Mouse (Mus musculus) cortical plate, adult 2 months (tissue): ENCODE results near the gene D5Ertd579e. TPM values are rescaled to one million over a fixed set of nuclear protein-coding genes. Genes with fewer than 3 reads are reported as not detected.

Experiments
- H3K27ac ChIP-seq: fragments of 200-500 bp; 2 replicates; pipeline ENCODE4 v1.5.1; 2012; ENCODE audit warnings: low read length, control low read depth, inconsistent platforms; ENCODE audit not compliant: insufficient read depth
- H3K4me1 ChIP-seq: fragments of 200-500 bp; 2 replicates; pipeline ENCODE4 v1.6.1; 2011; ENCODE audit warnings: low read length; ENCODE audit not compliant: control insufficient read depth, insufficient read depth
- H3K4me3 ChIP-seq: fragments of 200-500 bp; 2 replicates; pipeline ENCODE4 v1.5.1; 2011; ENCODE audit warnings: mild to moderate bottlenecking, low read length, control low read depth; ENCODE audit not compliant: insufficient read depth
- CTCF ChIP-seq: fragments of 200-500 bp; IDR thresholded peaks from 2 replicates; pipeline ENCODE4 v1.5.1; 2011; ENCODE audit warnings: mild to moderate bottlenecking, control low read depth, low read length; ENCODE audit not compliant: insufficient read depth; ENCODE audit errors: extremely low read depth
- POLR2A ChIP-seq: fragments of 200-500 bp; IDR thresholded peaks from 2 replicates; pipeline ENCODE4 v1.6.1; 2011; ENCODE audit warnings: mild to moderate bottlenecking, low read length, control low read depth; ENCODE audit not compliant: insufficient read depth; ENCODE audit errors: extremely low read depth
- polyA plus RNA-seq: library from polyadenylated mRNA; depleted of rRNA; stranded (reverse); fragments of >200 nt; gene quantifications from 2 replicates; pipeline ENCODE4 v1.2.3, GENCODE M21; 2012; rRNA removed

Gene D5Ertd579e
- 50.8 TPM in 2 replicates for polyA plus RNA-seq

DNA sequence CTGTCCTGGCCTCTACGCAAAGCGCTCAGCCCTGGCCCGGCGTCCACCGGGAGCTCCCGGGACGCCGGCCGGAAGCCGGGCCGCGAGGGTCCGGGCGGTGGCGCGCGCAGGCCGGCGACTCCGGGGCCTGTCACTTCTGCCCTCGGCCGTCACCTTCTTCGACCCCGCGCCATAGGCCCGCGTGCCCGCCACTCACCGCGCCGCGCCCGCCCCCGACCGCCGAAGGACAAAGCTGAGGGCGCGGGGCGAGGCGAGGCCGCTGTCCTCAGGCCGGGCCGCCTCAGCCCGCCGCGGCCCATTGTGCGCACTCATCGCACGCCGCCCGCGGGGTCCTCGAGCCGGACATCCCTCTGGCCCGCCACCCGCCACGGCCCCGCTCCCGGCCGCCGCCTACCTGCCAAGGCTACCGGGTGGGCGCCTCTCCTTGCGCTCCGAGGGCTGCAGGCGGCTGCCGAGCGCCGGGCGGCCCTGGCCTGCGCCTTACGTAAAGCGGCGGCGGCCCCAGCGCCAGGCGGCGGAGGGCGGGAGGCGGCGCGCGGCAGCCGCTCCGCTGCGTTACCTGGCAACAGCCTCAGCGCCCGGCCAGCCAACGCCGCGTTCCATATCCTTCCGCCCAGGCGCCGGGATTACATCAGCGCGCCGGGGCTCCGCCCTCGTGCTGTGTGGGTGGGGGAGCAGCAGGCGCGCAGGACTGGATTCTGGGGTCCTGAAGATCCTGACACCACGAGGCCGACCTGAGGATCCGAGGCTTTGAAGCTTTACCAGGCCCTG lies at the start of gene D5Ertd579e:
Gene D5Ertd579e (minus strand): TSS at position 564 of the 771 bp plus-strand sequence.
- Histone ChIP-seq H3K4me3 (peak within 1 kb of the TSS; percentile 100), H3K27ac (peak within 1 kb of the TSS; percentile 98), H3K4me1 (peaks cover 7% of the 10 kb centered on the region; the same call in 1 of the 2 replicates)
- TF ChIP-seq CTCF (no peak), POLR2A (peak; percentile 63)

DNA sequence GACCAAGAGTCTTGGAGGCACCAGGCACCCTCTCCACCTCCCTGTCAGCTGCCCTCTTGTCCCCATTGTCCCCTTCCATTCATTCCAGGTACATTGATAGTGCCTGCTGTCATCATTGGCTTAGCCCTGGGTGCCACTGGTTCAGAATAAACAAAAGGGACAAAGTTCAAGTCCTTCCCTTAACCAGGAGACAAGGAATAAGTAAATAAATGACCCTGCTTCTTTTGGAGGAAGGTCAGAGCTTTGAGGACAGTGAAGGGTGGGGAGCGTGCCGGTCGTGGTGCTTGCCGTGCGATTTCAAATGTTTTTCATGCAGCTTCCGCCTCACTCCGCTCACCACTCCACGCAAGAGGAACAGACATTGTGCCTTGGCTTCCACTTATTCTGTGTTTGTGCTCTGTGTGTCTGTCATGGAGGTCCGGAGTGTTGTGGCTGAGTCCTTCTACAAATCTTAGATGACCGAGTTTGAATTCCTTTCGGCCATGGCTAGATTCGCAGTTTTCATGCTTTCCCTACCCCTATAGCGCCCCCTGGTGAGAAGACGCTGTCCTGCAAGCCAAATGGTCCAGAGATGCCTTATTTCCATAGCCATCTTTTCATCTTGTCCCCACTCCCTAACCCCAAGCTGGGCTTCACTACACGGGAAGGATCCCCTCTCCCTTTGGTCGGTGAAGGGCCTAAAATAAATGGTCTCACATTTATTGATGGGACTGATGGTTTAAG lies 46.5 kb upstream of the D5Ertd579e start:
- H3K27ac ChIP-seq: no peak overlapping the region
- H3K4me1 ChIP-seq: peaks cover 3% of the 10 kb centered on the region; the same call in 1 of the 2 replicates
- TF ChIP-seq CTCF (peak; percentile 98), POLR2A (no peak)
- H3K4me3 ChIP-seq: no peak overlapping the region

DNA sequence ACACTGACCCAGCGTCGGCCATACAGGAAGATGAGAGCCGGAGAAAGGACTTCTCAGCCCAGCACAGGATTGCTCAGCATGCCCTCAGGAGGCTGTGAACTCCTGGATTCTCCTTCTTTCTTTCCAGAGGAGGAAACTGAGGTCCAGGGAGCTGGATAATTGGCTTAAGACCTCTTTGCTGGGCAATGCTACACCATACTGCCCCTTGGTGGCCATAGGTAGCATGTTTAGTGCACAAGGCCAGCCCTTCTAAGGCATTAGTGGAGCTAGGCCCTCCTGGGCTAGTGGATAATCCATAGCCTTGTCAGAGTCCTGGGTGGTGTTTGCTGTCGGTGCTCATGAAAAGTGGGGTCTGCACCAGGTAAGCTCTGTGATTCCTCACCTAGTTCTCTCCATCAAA lies 44.0 kb upstream of the D5Ertd579e start:
- H3K27ac ChIP-seq: 0 out of 2 replicates have a peak overlapping the region, but pooled peaks have one; percentile 87
- no peak overlapping the region for H3K4me3 ChIP-seq
- TF ChIP-seq CTCF (peak; percentile 60), POLR2A (no peak)
- H3K4me1 ChIP-seq: no peaks in the 10 kb centered on the region

DNA sequence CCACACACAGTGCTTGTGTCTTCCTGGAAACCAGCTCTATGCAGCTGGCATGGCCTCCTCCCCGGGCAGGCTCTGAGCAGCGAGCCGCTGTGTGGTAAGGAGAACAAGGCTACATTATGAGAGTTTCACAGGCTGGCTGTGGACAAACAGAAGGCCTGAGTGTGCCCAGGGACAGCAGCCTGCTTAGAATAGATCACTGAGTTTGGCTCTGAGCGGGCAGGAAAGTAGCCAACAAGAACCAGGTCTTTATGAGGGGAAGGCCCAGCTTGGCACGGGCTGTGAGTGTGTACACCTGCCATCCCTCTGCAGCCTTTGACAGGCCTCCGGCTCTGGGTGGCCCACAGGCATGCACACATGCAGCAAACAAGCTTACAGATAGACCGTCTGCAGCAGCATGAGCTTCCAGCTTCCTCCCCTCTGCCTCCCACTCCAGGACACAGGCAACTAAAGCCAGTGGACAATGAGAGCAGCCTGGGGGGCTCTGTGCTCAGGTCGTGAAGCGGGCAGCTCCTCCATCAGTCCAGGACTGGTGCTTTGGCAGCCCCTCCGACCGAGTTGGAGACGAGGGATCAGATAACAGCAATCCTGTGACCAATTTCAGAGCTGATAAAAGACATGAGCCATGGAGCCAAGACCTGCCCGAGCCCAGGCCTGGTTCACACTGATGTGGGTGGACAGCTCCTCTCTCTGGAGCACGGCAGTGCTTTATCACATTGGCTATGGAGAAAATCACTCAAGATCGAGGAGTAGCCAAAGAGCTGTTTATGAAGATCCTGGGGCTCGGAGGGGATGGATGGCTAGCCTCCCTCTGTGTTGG lies 43.2 kb upstream of the D5Ertd579e start:
- peak overlapping the region; percentile 87 for H3K27ac ChIP-seq
- TF ChIP-seq CTCF (no peak), POLR2A (no peak)

DNA sequence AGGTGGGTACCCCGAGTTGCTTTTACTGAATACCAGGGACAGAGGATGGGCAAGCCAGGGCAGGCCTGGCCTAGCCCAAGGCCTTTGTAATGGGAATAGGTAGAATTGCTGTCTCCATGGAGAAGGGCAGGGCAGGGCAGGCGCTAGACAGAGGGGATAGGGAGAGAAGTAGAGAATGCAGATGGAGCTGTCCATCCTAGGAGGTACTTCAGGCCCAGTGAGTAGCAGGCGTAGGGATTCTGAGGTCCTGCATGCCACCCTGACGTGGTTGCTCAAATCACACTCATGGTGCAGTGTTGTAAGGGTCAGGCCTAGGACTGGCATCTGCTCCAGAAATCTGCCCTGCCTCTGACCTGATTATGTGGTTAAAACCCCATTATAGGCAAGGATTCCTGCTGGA lies 41.9 kb upstream of the D5Ertd579e start:
- Histone ChIP-seq H3K4me1 (no peaks in the 10 kb centered on the region), H3K4me3 (no peak overlapping the region), H3K27ac (no peak overlapping the region; the same call in 1 of the 2 replicates)
- TF ChIP-seq CTCF (no peak), POLR2A (no peak)

More for the DNA sequence above, 43.2 kb upstream of the D5Ertd579e start:
- no peaks in the 10 kb centered on the region for H3K4me1 ChIP-seq
- H3K4me3 ChIP-seq: no peak overlapping the region

DNA sequence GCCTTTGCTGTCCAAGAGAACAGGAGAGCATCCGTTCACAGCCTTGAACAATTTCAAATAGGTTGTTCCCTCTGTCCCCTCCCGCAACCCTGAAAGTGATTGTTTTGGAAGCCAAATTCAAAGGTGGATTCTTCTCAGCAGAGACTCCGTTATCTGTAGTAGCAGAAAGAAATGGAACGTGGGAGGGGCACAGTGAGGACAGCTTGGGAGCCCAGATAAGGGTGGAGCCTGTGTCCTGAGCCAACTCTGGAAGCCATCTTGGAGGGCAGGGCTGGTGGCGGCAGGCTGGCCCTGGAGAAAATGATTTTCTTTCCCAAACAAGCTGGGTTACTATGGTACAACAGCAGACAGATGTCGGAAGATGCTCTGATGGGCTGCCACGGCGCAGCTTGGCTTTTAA lies 40.2 kb upstream of the D5Ertd579e start:
- Histone ChIP-seq H3K4me3 (no peak overlapping the region), H3K27ac (no peak overlapping the region), H3K4me1 (no peaks in the 10 kb centered on the region)
- TF ChIP-seq CTCF: no peak
- TF ChIP-seq POLR2A: no peak

DNA sequence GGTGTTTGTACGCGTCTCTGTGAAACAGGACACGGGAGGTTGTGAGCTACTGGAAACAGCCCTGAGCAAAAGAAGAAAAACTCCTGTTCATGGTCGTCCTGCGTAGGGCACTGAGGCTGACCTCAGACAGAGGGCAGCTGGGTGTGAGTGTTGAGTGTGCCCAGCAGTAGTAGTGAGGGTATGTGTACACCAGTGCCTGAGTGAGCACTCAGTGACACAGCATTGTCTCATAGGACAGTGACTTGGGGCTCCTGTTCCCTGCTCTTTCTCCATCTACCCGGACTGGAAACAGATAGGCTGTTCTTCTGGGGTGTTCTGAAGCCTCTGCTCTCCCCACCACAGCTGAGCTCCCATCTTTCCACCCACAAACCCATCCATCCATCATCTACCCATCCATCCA lies 39.3 kb upstream of the D5Ertd579e start:
- Histone ChIP-seq H3K27ac (no peak overlapping the region), H3K4me3 (no peak overlapping the region), H3K4me1 (no peaks in the 10 kb centered on the region)
- TF ChIP-seq POLR2A (no peak), CTCF (no peak)

DNA sequence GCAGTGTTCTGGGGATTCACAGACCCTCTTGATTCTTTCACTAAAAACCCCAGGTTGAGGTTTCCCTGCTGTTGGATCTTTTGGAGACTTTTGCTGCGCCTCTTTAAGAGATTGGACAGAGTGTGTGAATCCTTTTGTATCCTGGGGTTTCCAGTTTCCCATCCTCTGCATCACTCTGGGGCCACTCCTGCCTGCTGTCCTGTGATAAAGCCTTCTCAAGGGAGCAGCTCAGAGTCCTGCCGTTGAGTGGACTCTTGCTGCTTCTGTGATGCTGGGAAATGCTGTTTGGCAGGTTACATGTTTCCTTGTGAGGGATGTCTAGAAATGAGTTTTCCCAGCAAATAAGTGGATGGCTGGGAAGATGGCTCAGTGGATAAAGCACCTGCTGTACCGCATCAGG lies 37.6 kb upstream of the D5Ertd579e start:
- TF ChIP-seq CTCF (no peak), POLR2A (no peak)

DNA sequence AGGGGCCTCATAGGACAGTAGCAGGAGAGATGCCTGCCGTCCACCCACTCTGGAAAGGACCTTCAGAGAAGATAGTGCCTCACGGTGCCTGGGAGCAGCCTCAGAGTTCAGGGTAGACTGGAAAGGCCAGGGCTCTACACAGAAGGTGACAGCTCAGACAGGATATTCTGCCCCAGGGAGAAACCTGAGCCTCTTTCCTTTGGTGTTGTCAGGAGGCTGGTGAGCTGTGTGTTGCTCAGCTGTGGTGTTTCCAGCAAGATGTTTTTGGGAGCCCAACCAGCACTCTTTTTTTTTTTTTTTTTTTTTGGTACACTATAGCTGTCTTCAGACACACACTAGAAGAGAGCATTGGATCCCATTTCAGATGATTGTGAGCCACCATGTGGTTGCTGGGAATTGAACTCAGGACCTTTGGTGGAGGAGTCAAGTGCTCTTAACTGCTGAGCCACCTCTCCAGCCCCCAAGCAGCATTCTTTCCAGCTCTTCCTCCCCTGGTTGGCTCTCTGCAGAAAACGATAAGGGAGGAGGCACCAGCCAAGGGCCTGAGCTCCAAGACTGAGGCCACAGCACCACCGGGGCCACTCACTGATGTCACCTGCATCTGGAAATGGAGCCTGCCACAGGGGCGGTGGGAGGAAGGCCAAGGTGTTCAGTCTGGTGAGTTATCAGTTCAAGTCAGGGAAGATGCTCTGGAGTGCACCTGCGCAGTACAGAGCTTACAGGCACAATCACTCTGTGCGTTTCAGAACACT lies 36.3 kb upstream of the D5Ertd579e start:
- no peaks in the 10 kb centered on the region for H3K4me1 ChIP-seq
- no peak overlapping the region for H3K27ac ChIP-seq
- no peak overlapping the region for H3K4me3 ChIP-seq
- TF ChIP-seq POLR2A (no peak), CTCF (no peak)

More for the DNA sequence above, 37.6 kb upstream of the D5Ertd579e start:
- Histone ChIP-seq H3K4me3 (no peak overlapping the region), H3K4me1 (no peaks in the 10 kb centered on the region), H3K27ac (no peak overlapping the region)
